Mouse (Mus musculus) NIH3T3 (cell line): ENCODE data around the gene Pxk.

Source experiments
- DNase-seq: peaks from one replicate; pipeline ENCODE4 v3.0.0-alpha.2; 2012; ENCODE audit warnings: low read depth

Pxk gene

GRCm38 (mm10) chr14:8097978-8098686 lies at the start of gene Pxk:
Gene Pxk (plus strand): TSS chr14:8098211.
- DNase-seq = peak; percentile 87

GRCm38 (mm10) chr14:8049334-8049733 lies 48.7 kb upstream of the Pxk start:
- DNase-seq = no peak

GRCm38 (mm10) chr14:8051869-8052268 lies 46.1 kb upstream of the Pxk start:
- DNase-seq = no peak

- DNase-seq = no peak
These were observed 45.4 kb upstream of the Pxk start for GRCm38 (mm10) chr14:8052661-8053060.

GRCm38 (mm10) chr14:8054310-8055102 lies 43.5 kb upstream of the Pxk start:
- DNase-seq = no peak

GRCm38 (mm10) chr14:8056076-8056475 lies 41.9 kb upstream of the Pxk start:
- DNase-seq = no peak

- no peak for DNase-seq
These were observed 38.1 kb upstream of the Pxk start for GRCm38 (mm10) chr14:8059938-8060337.

- peak; percentile 42 for DNase-seq
These were observed 35.9 kb upstream of the Pxk start for GRCm38 (mm10) chr14:8062076-8062475.

GRCm38 (mm10) chr14:8062537-8063301 lies 35.3 kb upstream of the Pxk start:
- DNase-seq = peak; percentile 8

GRCm38 (mm10) chr14:8063835-8064785 lies 33.9 kb upstream of the Pxk start:
- DNase-seq = no peak

GRCm38 (mm10) chr14:8080165-8080679 lies 17.8 kb upstream of the Pxk start, which contains the start of gene Rpp14:
Gene Rpp14 (plus strand): TSS chr14:8080367.
- peak; percentile 97 for DNase-seq

- DNase-seq = peak; percentile 30
These were observed 17.3 kb upstream of the Pxk start for GRCm38 (mm10) chr14:8080718-8081117.

GRCm38 (mm10) chr14:8082949-8083348 lies 15.1 kb upstream of the Pxk start:
- no peak for DNase-seq

- peak; percentile 64 for DNase-seq
These were observed 9.0 kb upstream of the Pxk start for GRCm38 (mm10) chr14:8089016-8089415.

- peak; percentile 72 for DNase-seq
These were observed 5.4 kb upstream of the Pxk start for GRCm38 (mm10) chr14:8092573-8092972.

GRCm38 (mm10) chr14:8093427-8093826 lies 4.6 kb upstream of the Pxk start:
- DNase-seq = no peak

GRCm38 (mm10) chr14:8094931-8095561 lies 3.0 kb upstream of the Pxk start:
- DNase-seq = peak; percentile 19

GRCm38 (mm10) chr14:8095562-8095950 lies 2.5 kb upstream of the Pxk start:
- no peak for DNase-seq

- DNase-seq = peak; percentile 70
These were observed 630 bp downstream of the Pxk start for GRCm38 (mm10) chr14:8098687-8098995.

GRCm38 (mm10) chr14:8099561-8100021 lies 1.6 kb downstream of the Pxk start:
- DNase-seq = peak; percentile 86

GRCm38 (mm10) chr14:8101886-8102285 lies 3.9 kb downstream of the Pxk start:
- no peak for DNase-seq
